Mouse (Mus musculus): ENCODE measurements around the gene Camk2d.

- TF ChIP-seq CTCF (IDR thresholded peaks at IDR 0.05; ENCODE audit: extremely low read depth, insufficient read depth, low read length), result no peak
- no peak for TF ChIP-seq POLR2A (IDR thresholded peaks at IDR 0.05; ENCODE audit: extremely low read depth, insufficient read depth, low read length)
These were observed 32.3 kb downstream of the Camk2d start for GRCm38 (mm10) chr3:126628380-126628779.

All from cortical plate, adult 2 months (tissue).